Mouse (Mus musculus): Measurements from ENCODE around the gene U2af2.

GRCm38 (mm10) chr7:5016920-5017319, 45.0 kb upstream of the U2af2 start:
- no peak for TF ChIP-seq CTCF (IDR thresholded peaks at IDR 0.05; ENCODE audit: extremely low read depth, insufficient read length, insufficient replicate concordance, low read depth, low read length)
- no peak for TF ChIP-seq POLR2A (IDR thresholded peaks at IDR 0.05; ENCODE audit: low read depth, low read length)

Data from small intestine, adult 2 months (tissue).